17 mouse cellular contexts compared by ENCODE assay signal in genomic region chr14:121506336-121506735, GRCm38 (mm10). TPM values are rescaled to one million over a fixed set of nuclear protein-coding genes. Genes with fewer than 3 reads are reported as not detected.
A peak's percentile ranks its signal among the peaks of the same experiment; 100 is the strongest.
DNase-seq lines count a peak whose midpoint lies in the region; ATAC-seq lines count a peak whose summit lies in the region.
"Had no signal": no experiment of that assay in that cellular context is flagged by ENCODE, and none has a peak within 500 bp of the region (broad histone marks: within the 10 kb centered on the region; RNA-seq: fewer than 3 reads in every experiment).

No protein-coding gene starts in this region.

- DNase-seq in heart, postnatal 14 days = no peak
- DNase-seq in thymus, postnatal 14 days = peak; percentile 6
- DNase-seq in thymus, postnatal 25 days = no peak
- DNase-seq in kidney, postnatal 25 days = peak; percentile 25 to 76
- peak; percentile 80 for DNase-seq in yolk sac, embryonic 10.5 days (ENCODE audit: low spot score)
- no peak for DNase-seq in urinary bladder, postnatal 14 days (ENCODE audit: low spot score)
- DNase-seq: cerebellum, adult 18-20 months; lung, postnatal 10 days; right cerebral cortex, adult 18-20 months had no signal

- no peak overlapping the region for H3K4me3 ChIP-seq in heart, embryonic 13.5 days
- H3K4me3 ChIP-seq in forebrain, embryonic 13.5 days = no peak overlapping the region
- H3K4me3 ChIP-seq: limb, embryonic 13.5 days; midbrain, embryonic 15.5 days; neural tube, embryonic 13.5 days had no signal

- no peak overlapping the region for H3K27ac ChIP-seq in heart, embryonic 13.5 days (replicated peaks)
- no peak overlapping the region for H3K27ac ChIP-seq in forebrain, embryonic 13.5 days
- H3K27ac ChIP-seq: hindbrain, postnatal 0 days; limb, embryonic 13.5 days; midbrain, embryonic 15.5 days; neural tube, embryonic 13.5 days had no signal

- H3K36me3 ChIP-seq in heart, embryonic 13.5 days = no peaks in the 10 kb centered on the region
- H3K36me3 ChIP-seq in forebrain, embryonic 13.5 days (ENCODE audit: poor library complexity, severe bottlenecking) = no peaks in the 10 kb centered on the region
- H3K36me3 ChIP-seq: G1E; limb, embryonic 13.5 days; midbrain, embryonic 15.5 days; neural tube, embryonic 13.5 days had no signal

- 14% methylated on average over 6 of the region's 6 CpGs for WGBS in heart, embryonic 13.5 days
- 24% methylated on average over 6 of the region's 6 CpGs for WGBS in forebrain, embryonic 13.5 days

- H3K4me1 ChIP-seq in heart, embryonic 13.5 days = peaks cover 14% of the 10 kb centered on the region
- peaks cover 5% of the 10 kb centered on the region; the same call in 1 of the 2 replicates for H3K4me1 ChIP-seq in forebrain, embryonic 13.5 days

- intact Hi-C loops in heart, postnatal 14 days (cut with DNase I) = no loop called here

- H3K9ac ChIP-seq in heart, embryonic 13.5 days = no peak overlapping the region
- no peak overlapping the region for H3K9ac ChIP-seq in forebrain, embryonic 13.5 days
- H3K9ac ChIP-seq: limb, embryonic 13.5 days; midbrain, embryonic 15.5 days; neural tube, embryonic 13.5 days had no signal

- ATAC-seq in heart, embryonic 13.5 days (ENCODE audit: extremely low read depth, insufficient number of reproducible peaks, low FRiP score, low TSS enrichment) = no peak
- ATAC-seq in forebrain, embryonic 13.5 days = no peak
- ATAC-seq: hindbrain, postnatal 0 days; midbrain, embryonic 15.5 days had no signal

- no peaks in the 10 kb centered on the region for H3K9me3 ChIP-seq in heart, embryonic 13.5 days
- H3K9me3 ChIP-seq in forebrain, embryonic 13.5 days (replicated peaks) = no peaks in the 10 kb centered on the region
- H3K9me3 ChIP-seq: limb, embryonic 13.5 days; midbrain, embryonic 15.5 days; neural tube, embryonic 13.5 days had no signal

- H3K4me2 ChIP-seq in heart, embryonic 13.5 days = 0 out of 2 replicates have a peak overlapping the region, but pooled peaks have one; percentile 5
- H3K4me2 ChIP-seq in forebrain, embryonic 13.5 days = no peak overlapping the region
- H3K4me2 ChIP-seq: limb, embryonic 13.5 days; midbrain, embryonic 15.5 days; neural tube, embryonic 13.5 days had no signal

- peaks cover 44% of the 10 kb centered on the region for H3K27me3 ChIP-seq in heart, embryonic 13.5 days (replicated peaks)
- H3K27me3 ChIP-seq in forebrain, embryonic 13.5 days = peaks cover 34% of the 10 kb centered on the region

RNA-seq across cellular contexts. Expression of gene Slc15a1, which starts 1.3 kb away (rescaled TPM):
- polyA plus RNA-seq in heart, embryonic 13.5 days (2015; fragmentation: Nextera tagmentation; extraction: Ambion mirVana) = 0.06 TPM in 1 of 2 replicates, not detected in the other
- not detected for total RNA-seq in heart, postnatal 14 days (2021)
- 0.14 TPM in 1 of 2 replicates, not detected in the other for polyA plus RNA-seq in forebrain, embryonic 13.5 days (2015; fragmentation: Nextera tagmentation; extraction: Ambion mirVana)
- total RNA-seq: gastrocnemius, postnatal 4 days; hindbrain, postnatal 0 days had no signal
- polyA plus RNA-seq: G1E; limb, embryonic 13.5 days; neural tube, embryonic 13.5 days had no signal

Comparison
In these comparisons a context has a peak if more than half of its experiments do, and no peak if none do; other contexts are left out.
1. DNase-seq: peak in thymus, postnatal 14 days (single experiment), kidney, postnatal 25 days (2 of 2) and yolk sac, embryonic 10.5 days (single experiment); none in heart, postnatal 14 days (0 of 2), thymus, postnatal 25 days (single experiment) and urinary bladder, postnatal 14 days (single experiment).